Mouse (Mus musculus) kidney, adult 2 months (tissue): ENCODE data around the gene Hbb-bs.
"Not testable (repeated sequence)": the region's sequence is repeated elsewhere in the genome, so short reads cannot be mapped to it uniquely, and the experiment has no call there.

ENCODE experiments used
- CTCF ChIP-seq: fragments of 200-500 bp; conservative IDR thresholded peaks from 2 replicates; pipeline ENCODE4 v1.5.1; 2011; ENCODE audit warnings: low read depth, mild to moderate bottlenecking, control low read depth, low read length, moderate library complexity, mixed read lengths; ENCODE audit not compliant: insufficient read depth, insufficient read length
- POLR2A ChIP-seq: fragments of 200-500 bp; IDR thresholded peaks from one replicate; pipeline ENCODE4 v1.6.1; 2011; ENCODE audit warnings: low read depth, low read length, control low read depth

DNA sequence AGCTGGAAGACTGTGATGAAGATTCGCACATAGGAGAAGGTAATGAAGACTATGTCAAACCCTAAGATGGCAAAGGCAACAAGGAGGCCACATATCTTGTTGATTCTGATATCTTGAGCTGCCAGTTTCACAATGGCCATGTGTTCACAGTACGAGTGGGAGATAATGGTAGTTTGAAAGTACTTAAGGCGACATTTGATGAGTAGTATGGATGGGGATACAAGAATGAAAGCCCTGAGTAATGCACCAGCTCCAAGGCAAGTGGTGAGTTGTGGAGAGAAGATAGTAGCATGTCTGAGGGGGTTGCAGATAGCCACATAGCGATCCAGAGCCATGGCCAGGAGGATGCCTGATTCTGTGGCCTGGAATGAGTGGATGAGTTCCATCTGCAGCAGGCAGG lies 50.2 kb downstream of the Hbb-bs start:
- not testable (repeated sequence) for TF ChIP-seq CTCF, POLR2A
